Mouse (Mus musculus): ENCODE results near the gene Chat. TPM values are rescaled to one million over a fixed set of nuclear protein-coding genes. Genes with fewer than 3 reads are reported as not detected.

Gene Chat
- 0.11 TPM in 1 of 2 replicates, not detected in the other for polyA plus RNA-seq (2014; fragmentation: Nextera tagmentation; extraction: Ambion mirVana)

DNA sequence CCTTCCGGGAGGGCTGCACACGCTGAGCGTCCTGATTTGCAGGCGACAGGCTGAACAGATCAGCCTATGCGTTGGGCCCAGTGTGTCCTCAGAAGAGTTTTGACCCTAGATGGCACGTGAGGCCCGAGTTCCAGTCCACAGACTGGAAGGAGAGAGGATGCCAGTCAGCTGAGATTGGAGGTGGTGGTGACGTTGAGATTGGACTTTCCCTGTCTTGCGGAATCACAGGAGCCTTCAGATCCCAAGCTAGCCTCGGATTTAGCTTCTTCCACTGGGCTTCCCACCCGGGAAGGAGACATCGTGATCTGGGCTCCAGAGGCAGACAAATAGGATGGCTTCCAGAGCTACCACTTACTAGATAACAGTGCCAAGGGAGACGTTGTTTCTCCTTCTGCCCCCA is at the start of gene Chat:
TSS of gene Chat (minus strand) at position 101 of the 400 bp plus-strand sequence.
- Histone ChIP-seq H3K4me1 (ENCODE audit: control insufficient read depth, insufficient read depth, low read length) (peaks cover 8% of the 10 kb centered on the region), H3K27me3 (ENCODE audit: control insufficient read depth, insufficient read depth, low read length) (peaks cover 66% of the 10 kb centered on the region), H3K27ac (ENCODE audit: low read depth, low read length) (no peak within 1 kb of the TSS), H3K36me3 (ENCODE audit: control insufficient read depth, insufficient read depth, low read length) (no peaks in the 10 kb centered on the region), H3K9ac (ENCODE audit: low read length) (peak within 1 kb of the TSS; percentile 43), H3K4me2 (peak within 1 kb of the TSS; percentile 55), H3K9me3 (ENCODE audit: control insufficient read depth, low read length) (no peaks in the 10 kb centered on the region), H3K4me3 (ENCODE audit: low read depth, low read length) (peak within 1 kb of the TSS; percentile 38)
- DNase-seq (ENCODE audit: low spot score, missing footprints) = no peak
- no peak for ATAC-seq (ENCODE audit: low FRiP score)
- WGBS = 19% methylated on average over 13 of the region's 13 CpGs

DNA sequence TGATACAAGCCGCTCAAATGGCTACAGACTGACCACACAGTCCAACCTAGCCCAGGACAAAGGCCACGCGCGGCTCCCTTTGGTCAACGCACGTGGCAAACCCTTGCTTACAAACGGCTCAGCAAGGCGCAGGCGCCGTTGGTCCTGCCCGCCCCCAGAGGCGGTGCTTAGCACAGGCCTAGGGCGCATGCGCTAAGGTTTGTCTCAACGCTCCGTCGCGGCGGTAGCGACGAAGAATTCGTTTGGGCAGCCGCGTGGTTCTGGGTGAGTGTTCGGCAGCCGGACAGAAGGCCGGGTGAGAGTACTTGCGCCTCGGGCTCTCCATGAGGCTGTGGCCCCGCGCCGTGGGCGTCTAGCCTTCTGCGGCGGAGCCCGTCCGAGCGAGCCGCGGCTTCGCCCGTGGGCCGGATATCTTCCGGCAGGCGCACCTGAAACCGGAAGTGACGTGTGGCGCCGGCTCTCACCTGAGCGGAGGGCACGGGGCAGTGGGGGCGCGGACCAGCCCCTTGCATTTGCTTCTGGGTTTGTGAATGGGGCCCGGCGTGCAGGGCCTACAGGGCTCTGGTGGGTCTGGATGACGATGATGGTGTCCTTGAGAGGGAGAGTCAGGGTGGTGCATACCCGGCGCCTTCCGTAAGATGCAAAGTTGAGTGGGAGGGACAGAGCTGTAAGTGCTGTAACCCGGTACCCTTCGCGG is 47.7 kb upstream of the Chat start, which contains the start of gene Ercc6:
TSS of gene Ercc6 (plus strand) at position 186 of the 697 bp plus-strand sequence.
- Histone ChIP-seq H3K27me3 (ENCODE audit: control insufficient read depth, insufficient read depth, low read length) (no peaks in the 10 kb centered on the region), H3K36me3 (ENCODE audit: control insufficient read depth, insufficient read depth, low read length) (peaks cover 11% of the 10 kb centered on the region), H3K4me3 (ENCODE audit: low read depth, low read length) (peak within 1 kb of the TSS; percentile 75), H3K9me3 (ENCODE audit: control insufficient read depth, low read length) (no peaks in the 10 kb centered on the region), H3K27ac (ENCODE audit: low read depth, low read length) (no peak within 1 kb of the TSS; the same call in 1 of the 2 replicates), H3K4me1 (ENCODE audit: control insufficient read depth, insufficient read depth, low read length) (peaks cover 3% of the 10 kb centered on the region), H3K4me2 (peak within 1 kb of the TSS; percentile 86), H3K9ac (ENCODE audit: low read length) (peak within 1 kb of the TSS; percentile 64)
- ATAC-seq (ENCODE audit: low FRiP score) (peak; percentile 99), DNase-seq (ENCODE audit: low spot score, missing footprints) (peak; percentile 99)
- WGBS = under 1% methylated on average over 62 of the region's 62 CpGs

GRCm38 (mm10) chr14:32512912-32513311 is 47.1 kb upstream of the Chat start:
- peak; percentile 62 for ATAC-seq (ENCODE audit: low FRiP score)
- DNase-seq (ENCODE audit: low spot score, missing footprints) = no peak
- peaks cover 8% of the 10 kb centered on the region for H3K36me3 ChIP-seq (ENCODE audit: control insufficient read depth, insufficient read depth, low read length)
- H3K4me3 ChIP-seq (ENCODE audit: low read depth, low read length) = peak overlapping the region; percentile 75
- peak overlapping the region; percentile 86 for H3K4me2 ChIP-seq
- H3K4me1 ChIP-seq (ENCODE audit: control insufficient read depth, insufficient read depth, low read length) = peaks cover 3% of the 10 kb centered on the region
- H3K9ac ChIP-seq (ENCODE audit: low read length) = peak overlapping the region; percentile 64; the same call in 1 of the 2 replicates
- no peak overlapping the region for H3K27ac ChIP-seq (ENCODE audit: low read depth, low read length)
- no peaks in the 10 kb centered on the region for H3K27me3 ChIP-seq (ENCODE audit: control insufficient read depth, insufficient read depth, low read length)
- WGBS = 51% methylated on average over 9 of the region's 9 CpGs
- no peaks in the 10 kb centered on the region for H3K9me3 ChIP-seq (ENCODE audit: control insufficient read depth, low read length)

GRCm38 (mm10) chr14:32509443-32509961 is 43.7 kb upstream of the Chat start:
- H3K4me2 ChIP-seq = no peak overlapping the region
- DNase-seq (ENCODE audit: low spot score, missing footprints) (no peak), ATAC-seq (ENCODE audit: low FRiP score) (no peak)
- no peak overlapping the region for H3K9ac ChIP-seq (ENCODE audit: low read length)
- peaks cover 3% of the 10 kb centered on the region for H3K4me1 ChIP-seq (ENCODE audit: control insufficient read depth, insufficient read depth, low read length)
- H3K36me3 ChIP-seq (ENCODE audit: control insufficient read depth, insufficient read depth, low read length) = no peaks in the 10 kb centered on the region
- 84% methylated on average over 6 of the region's 6 CpGs for WGBS
- H3K27me3 ChIP-seq (ENCODE audit: control insufficient read depth, insufficient read depth, low read length) = no peaks in the 10 kb centered on the region
- H3K9me3 ChIP-seq (ENCODE audit: control insufficient read depth, low read length) = no peaks in the 10 kb centered on the region
- H3K27ac ChIP-seq (ENCODE audit: low read depth, low read length) = no peak overlapping the region
- H3K4me3 ChIP-seq (ENCODE audit: low read depth, low read length) = no peak overlapping the region

- H3K4me3 ChIP-seq (ENCODE audit: low read depth, low read length) = no peak overlapping the region
- DNase-seq (ENCODE audit: low spot score, missing footprints) = no peak
- no peak overlapping the region for H3K4me2 ChIP-seq
- no peak overlapping the region for H3K9ac ChIP-seq (ENCODE audit: low read length)
- ATAC-seq (ENCODE audit: low FRiP score) = no peak
- no peaks in the 10 kb centered on the region for H3K4me1 ChIP-seq (ENCODE audit: control insufficient read depth, insufficient read depth, low read length)
- WGBS = 75% methylated on average over 10 of the region's 10 CpGs
- H3K27ac ChIP-seq (ENCODE audit: low read depth, low read length) = no peak overlapping the region
- no peaks in the 10 kb centered on the region for H3K36me3 ChIP-seq (ENCODE audit: control insufficient read depth, insufficient read depth, low read length)
- H3K27me3 ChIP-seq (ENCODE audit: control insufficient read depth, insufficient read depth, low read length) = no peaks in the 10 kb centered on the region
- no peaks in the 10 kb centered on the region for H3K9me3 ChIP-seq (ENCODE audit: control insufficient read depth, low read length)
Measured at GRCm38 (mm10) chr14:32508105-32508835, 42.5 kb upstream of the Chat start.

DNA sequence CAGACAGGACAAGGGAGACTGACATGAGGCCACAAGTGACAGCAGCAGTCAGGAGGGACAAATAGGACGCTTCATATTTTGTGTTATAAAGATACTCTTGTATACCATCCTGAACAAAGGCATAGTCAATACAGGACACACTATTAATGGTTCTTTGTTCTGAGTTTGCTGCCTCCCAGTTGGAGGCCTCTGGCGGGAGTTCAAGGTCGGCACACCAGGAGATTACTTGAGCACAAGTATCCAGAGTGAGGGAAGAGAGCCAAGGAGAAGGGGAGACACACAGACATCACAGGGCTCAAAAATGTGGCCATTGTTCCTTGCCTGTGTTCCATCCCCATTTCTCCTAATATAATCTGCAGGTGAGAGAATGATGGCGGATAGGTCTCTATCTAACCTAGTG is 41.4 kb upstream of the Chat start:
- no peaks in the 10 kb centered on the region for H3K27me3 ChIP-seq (ENCODE audit: control insufficient read depth, insufficient read depth, low read length)
- ATAC-seq (ENCODE audit: low FRiP score) = no peak
- no peaks in the 10 kb centered on the region for H3K9me3 ChIP-seq (ENCODE audit: control insufficient read depth, low read length)
- H3K36me3 ChIP-seq (ENCODE audit: control insufficient read depth, insufficient read depth, low read length) = no peaks in the 10 kb centered on the region
- no peaks in the 10 kb centered on the region for H3K4me1 ChIP-seq (ENCODE audit: control insufficient read depth, insufficient read depth, low read length)
- H3K9ac ChIP-seq (ENCODE audit: low read length) = no peak overlapping the region
- H3K27ac ChIP-seq (ENCODE audit: low read depth, low read length) = no peak overlapping the region
- no peak overlapping the region for H3K4me2 ChIP-seq
- no peak overlapping the region for H3K4me3 ChIP-seq (ENCODE audit: low read depth, low read length)
- 79% methylated on average over 4 of the region's 4 CpGs for WGBS
- no peak for DNase-seq (ENCODE audit: low spot score, missing footprints)

DNA sequence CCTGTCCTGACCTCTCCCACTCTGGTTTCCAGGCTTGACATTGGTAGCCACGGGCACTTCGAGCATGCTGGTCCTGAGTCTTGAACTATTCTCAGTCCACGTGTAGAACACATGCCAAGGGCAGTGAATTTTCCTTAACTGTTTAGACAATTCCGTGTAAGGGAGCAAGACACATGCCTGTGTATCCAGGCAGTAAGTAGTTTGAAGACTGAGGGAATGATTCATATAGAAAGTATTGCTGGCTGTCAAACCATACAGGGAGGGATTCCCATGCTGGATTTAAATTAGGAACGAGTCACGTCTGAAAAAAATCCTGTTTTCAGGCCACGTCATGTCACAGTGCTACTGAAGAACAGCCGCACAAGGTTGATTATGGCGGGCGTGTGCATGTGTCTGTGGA is 40.5 kb upstream of the Chat start:
- no peak overlapping the region for H3K9ac ChIP-seq (ENCODE audit: low read length)
- H3K4me1 ChIP-seq (ENCODE audit: control insufficient read depth, insufficient read depth, low read length) = no peaks in the 10 kb centered on the region
- no peak for ATAC-seq (ENCODE audit: low FRiP score)
- no peaks in the 10 kb centered on the region for H3K27me3 ChIP-seq (ENCODE audit: control insufficient read depth, insufficient read depth, low read length)
- no peak overlapping the region for H3K4me3 ChIP-seq (ENCODE audit: low read depth, low read length)
- no peak overlapping the region for H3K4me2 ChIP-seq
- H3K36me3 ChIP-seq (ENCODE audit: control insufficient read depth, insufficient read depth, low read length) = no peaks in the 10 kb centered on the region
- no peaks in the 10 kb centered on the region for H3K9me3 ChIP-seq (ENCODE audit: control insufficient read depth, low read length)
- no peak for DNase-seq (ENCODE audit: low spot score, missing footprints)
- 89% methylated on average over 10 of the region's 10 CpGs for WGBS
- no peak overlapping the region for H3K27ac ChIP-seq (ENCODE audit: low read depth, low read length)

DNA sequence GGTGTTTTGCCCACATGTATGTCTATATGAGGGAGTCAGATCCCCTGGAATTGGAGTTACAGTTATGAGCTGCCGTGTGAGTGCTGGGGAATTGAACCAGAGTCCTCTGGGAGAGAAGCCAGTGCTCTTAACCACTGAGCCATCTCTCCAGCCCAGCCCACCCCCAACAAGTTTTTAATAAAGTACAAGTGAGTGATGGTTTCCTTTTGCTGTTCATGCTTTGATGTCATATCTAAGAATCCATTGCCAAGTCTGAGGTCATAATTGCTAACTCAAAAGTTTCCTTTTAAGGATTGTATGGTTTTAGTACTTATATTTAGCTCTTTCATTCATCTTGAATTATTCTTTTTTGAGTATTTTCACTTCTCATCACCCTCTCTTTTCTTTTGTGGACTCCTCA is 38.1 kb upstream of the Chat start:
- DNase-seq (ENCODE audit: low spot score, missing footprints) (no peak), ATAC-seq (ENCODE audit: low FRiP score) (no peak)
- H3K27me3 ChIP-seq (ENCODE audit: control insufficient read depth, insufficient read depth, low read length) = no peaks in the 10 kb centered on the region
- H3K9ac ChIP-seq (ENCODE audit: low read length) = no peak overlapping the region
- H3K9me3 ChIP-seq (ENCODE audit: control insufficient read depth, low read length) = no peaks in the 10 kb centered on the region
- H3K27ac ChIP-seq (ENCODE audit: low read depth, low read length) = no peak overlapping the region
- no peaks in the 10 kb centered on the region for H3K4me1 ChIP-seq (ENCODE audit: control insufficient read depth, insufficient read depth, low read length)
- H3K36me3 ChIP-seq (ENCODE audit: control insufficient read depth, insufficient read depth, low read length) = no peaks in the 10 kb centered on the region
- H3K4me3 ChIP-seq (ENCODE audit: low read depth, low read length) = no peak overlapping the region
- H3K4me2 ChIP-seq = no peak overlapping the region
- WGBS = 100% methylated on average over 1 of the region's 1 CpGs
